Mouse (Mus musculus) cerebellum, adult 2 months (tissue): ENCODE results near the gene Fam19a5.

ENCODE experiments used
- CTCF ChIP-seq: fragments of 200-500 bp; IDR thresholded peaks from 2 replicates; pipeline ENCODE4 v1.5.1; 2011; ENCODE audit warnings: low read depth, mild to moderate bottlenecking, control low read depth, low read length, moderate library complexity, borderline replicate concordance; ENCODE audit not compliant: insufficient read depth
- POLR2A ChIP-seq: fragments of 200-500 bp; IDR thresholded peaks from 2 replicates; pipeline ENCODE4 v1.6.1; 2011; ENCODE audit warnings: low read length, control low read depth, borderline replicate concordance; ENCODE audit not compliant: insufficient read depth

DNA sequence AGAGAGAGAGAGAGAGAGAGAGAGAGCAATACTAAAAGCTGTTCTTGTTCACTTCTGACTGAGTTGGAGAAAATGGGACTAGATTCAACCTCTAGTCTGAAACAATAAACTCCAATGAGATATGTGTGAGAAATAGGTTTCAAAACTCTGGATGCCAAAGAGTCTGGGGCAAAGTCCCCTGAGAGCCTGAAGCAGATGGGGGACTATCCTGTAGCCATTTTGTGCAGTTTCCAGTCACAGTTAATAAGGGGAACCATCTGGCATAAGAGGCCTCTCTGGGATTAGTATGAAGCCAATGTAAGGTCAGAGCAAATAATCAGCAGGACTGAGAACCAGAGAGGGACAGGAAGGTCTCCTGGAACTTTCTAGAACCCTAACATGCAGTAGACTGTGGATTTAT is 25.9 kb upstream of the Fam19a5 start:
- TF ChIP-seq CTCF (no peak), POLR2A (no peak)
